Mouse (Mus musculus): ENCODE data around the gene Ube2e2.
"Not testable (repeated sequence)": the region's sequence is repeated elsewhere in the genome, so short reads cannot be mapped to it uniquely, and the experiment has no call there.

The Ube2e2 gene

GRCm38 (mm10) chr14:18754001-18754400, 140.1 kb downstream of the Ube2e2 start:
- no peak for DNase-seq (ENCODE audit: low spot score in 2 of 2)

- no peak for DNase-seq (ENCODE audit: low spot score in 2 of 2)
Measured at GRCm38 (mm10) chr14:18731154-18731553, 162.9 kb downstream of the Ube2e2 start.

- no peak for DNase-seq (ENCODE audit: low spot score in 2 of 2)
Measured at GRCm38 (mm10) chr14:18720601-18721591, 173.2 kb downstream of the Ube2e2 start.

- DNase-seq (ENCODE audit: low spot score in 2 of 2), result no peak
Measured at GRCm38 (mm10) chr14:18716970-18717369, 177.1 kb downstream of the Ube2e2 start.

- DNase-seq (ENCODE audit: low spot score in 2 of 2), result no peak
Measured at GRCm38 (mm10) chr14:18715529-18715928, 178.5 kb downstream of the Ube2e2 start.

GRCm38 (mm10) chr14:18697662-18698225, 196.3 kb downstream of the Ube2e2 start:
- no peak for DNase-seq (ENCODE audit: low spot score in 2 of 2)

- not testable (repeated sequence) for DNase-seq (ENCODE audit: low spot score in 2 of 2)
Measured at GRCm38 (mm10) chr14:18696418-18696817, 197.6 kb downstream of the Ube2e2 start.

GRCm38 (mm10) chr14:18678121-18678836, 215.8 kb downstream of the Ube2e2 start:
- DNase-seq (ENCODE audit: low spot score in 2 of 2), result no peak

GRCm38 (mm10) chr14:18670712-18671111, 223.4 kb downstream of the Ube2e2 start:
- DNase-seq (ENCODE audit: low spot score in 2 of 2), result no peak

- no peak for DNase-seq (ENCODE audit: low spot score in 2 of 2)
Measured at GRCm38 (mm10) chr14:18669301-18669935, 224.6 kb downstream of the Ube2e2 start.

- DNase-seq (ENCODE audit: low spot score in 2 of 2), result not testable (repeated sequence)
Measured at GRCm38 (mm10) chr14:18668309-18668708, 225.8 kb downstream of the Ube2e2 start.

- no peak for DNase-seq (ENCODE audit: low spot score in 2 of 2)
Measured at GRCm38 (mm10) chr14:18667755-18668154, 226.3 kb downstream of the Ube2e2 start.

GRCm38 (mm10) chr14:18666251-18666650, 227.8 kb downstream of the Ube2e2 start:
- no peak for DNase-seq (ENCODE audit: low spot score in 2 of 2)

GRCm38 (mm10) chr14:18665267-18666024, 228.6 kb downstream of the Ube2e2 start:
- DNase-seq (ENCODE audit: low spot score in 2 of 2), result peak in 1 of 2 experiments; percentile 3

GRCm38 (mm10) chr14:18663666-18664065, 230.4 kb downstream of the Ube2e2 start:
- no peak for DNase-seq (ENCODE audit: low spot score in 2 of 2)

- no peak for DNase-seq (ENCODE audit: low spot score in 2 of 2)
Measured at GRCm38 (mm10) chr14:18657777-18658753, 236.0 kb downstream of the Ube2e2 start.

GRCm38 (mm10) chr14:18649123-18649675, 244.9 kb downstream of the Ube2e2 start:
- DNase-seq (ENCODE audit: low spot score in 2 of 2), result no peak

- no peak for DNase-seq (ENCODE audit: low spot score in 2 of 2)
Measured at GRCm38 (mm10) chr14:18641656-18642055, 252.4 kb downstream of the Ube2e2 start.

GRCm38 (mm10) chr14:18638753-18639456, 255.2 kb downstream of the Ube2e2 start:
- DNase-seq (ENCODE audit: low spot score in 2 of 2), result no peak

All from spleen, postnatal 14 days (tissue).